Mouse (Mus musculus) lung, adult 2 months (tissue): ENCODE data around the gene Cytl1.

Experiments used
- CTCF ChIP-seq: fragments of 200-500 bp; IDR thresholded peaks from 2 replicates; pipeline ENCODE4 v1.5.1; 2011; ENCODE audit warnings: mild to moderate bottlenecking, low read length, control low read depth; ENCODE audit not compliant: insufficient read depth
- POLR2A ChIP-seq: fragments of 200-500 bp; IDR thresholded peaks from 2 replicates; pipeline ENCODE4 v1.6.1; 2011; ENCODE audit warnings: low read depth, mild to moderate bottlenecking, control low read depth, low read length, borderline replicate concordance; ENCODE audit errors: extremely low read depth

- TF ChIP-seq CTCF = no peak
- no peak for TF ChIP-seq POLR2A
Measured at GRCm38 (mm10) chr5:37735224-37735623, at the start of gene Cytl1.
